Mouse (Mus musculus): Measurements from ENCODE around the gene AB124611.
"Not testable (repeated sequence)": the region's sequence is repeated elsewhere in the genome, so short reads cannot be mapped to it uniquely, and the experiment has no call there.

Gene AB124611

DNA sequence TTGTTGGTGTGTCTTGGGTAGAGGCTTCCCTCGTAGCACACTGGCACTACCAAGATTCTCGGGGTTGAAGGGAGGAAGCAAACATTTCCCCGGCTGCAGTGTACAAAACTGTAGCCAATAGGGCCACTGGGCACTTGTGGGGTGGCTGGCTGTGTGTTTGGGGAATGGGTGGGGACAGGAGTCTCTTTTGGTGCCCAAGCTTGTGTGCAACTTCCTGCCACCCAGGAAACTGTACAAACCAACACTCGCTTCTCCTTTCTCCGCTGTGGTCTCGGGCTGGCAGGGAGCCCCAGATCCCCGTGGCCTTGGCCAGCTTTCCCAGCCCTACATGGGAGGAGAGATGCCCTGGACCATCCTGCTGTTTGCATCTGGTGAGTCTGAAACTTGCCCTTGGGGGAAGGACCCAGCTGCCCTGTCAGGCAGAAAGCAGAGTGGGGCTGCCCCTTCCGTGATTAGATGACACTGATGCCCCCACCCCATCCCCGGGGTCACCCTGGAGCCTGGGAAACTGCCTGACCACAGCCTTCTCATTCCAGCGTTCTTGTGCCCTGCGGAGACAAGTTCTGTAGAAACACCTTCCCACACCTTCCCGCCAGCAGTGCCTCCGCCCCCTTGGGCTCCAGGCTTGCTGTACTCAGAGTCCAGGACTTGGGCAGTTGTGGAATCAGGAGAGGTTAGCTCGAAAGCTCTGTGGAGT is at the start of gene AB124611:
Gene AB124611 (plus strand): TSS at position 240 of the 697 bp plus-strand sequence.
- peak; percentile 80 for DNase-seq (ENCODE audit: extremely low read depth, insufficient read length, low spot score)

DNA sequence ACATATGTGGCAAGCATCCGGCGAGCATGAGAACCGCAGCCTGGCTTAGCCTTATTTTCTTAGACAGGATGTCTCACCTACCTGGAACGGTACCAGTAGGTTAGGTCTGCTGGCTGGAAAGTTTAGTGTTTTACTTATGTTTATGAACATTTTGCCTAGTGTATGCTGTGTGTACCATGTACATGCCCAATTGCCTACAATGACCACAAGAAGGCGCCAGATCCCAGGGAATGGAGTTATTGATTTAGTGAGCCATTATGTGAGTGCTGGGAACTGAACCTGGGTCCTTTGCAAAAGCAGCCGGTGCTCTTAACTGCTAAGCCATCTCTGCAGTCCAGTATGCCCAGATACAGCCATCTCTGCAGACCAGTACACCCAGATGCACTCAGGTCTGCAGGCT is 48.3 kb upstream of the AB124611 start:
- DNase-seq (ENCODE audit: extremely low read depth, insufficient read length, low spot score): no peak

DNA sequence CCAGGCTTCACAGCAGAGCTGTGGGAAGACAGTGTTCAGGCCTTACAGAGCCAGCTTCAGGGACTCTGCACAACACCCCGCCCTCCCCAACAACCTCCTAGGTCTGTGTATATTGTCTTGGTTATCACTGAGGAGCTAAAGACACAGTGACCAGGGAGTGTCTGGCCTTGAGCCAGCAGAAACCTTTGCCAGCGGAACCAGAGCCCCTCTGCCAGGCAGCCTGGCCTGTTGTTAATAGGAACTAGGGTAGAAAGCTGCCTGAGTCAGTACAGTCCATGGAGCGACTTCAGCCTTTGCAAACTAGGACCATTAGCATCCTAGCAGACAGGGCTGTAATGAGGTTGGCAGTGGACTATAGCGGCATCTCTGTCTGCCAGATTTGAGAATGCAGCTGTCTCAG is 41.9 kb upstream of the AB124611 start:
- no peak for DNase-seq (ENCODE audit: extremely low read depth, insufficient read length, low spot score)

DNA sequence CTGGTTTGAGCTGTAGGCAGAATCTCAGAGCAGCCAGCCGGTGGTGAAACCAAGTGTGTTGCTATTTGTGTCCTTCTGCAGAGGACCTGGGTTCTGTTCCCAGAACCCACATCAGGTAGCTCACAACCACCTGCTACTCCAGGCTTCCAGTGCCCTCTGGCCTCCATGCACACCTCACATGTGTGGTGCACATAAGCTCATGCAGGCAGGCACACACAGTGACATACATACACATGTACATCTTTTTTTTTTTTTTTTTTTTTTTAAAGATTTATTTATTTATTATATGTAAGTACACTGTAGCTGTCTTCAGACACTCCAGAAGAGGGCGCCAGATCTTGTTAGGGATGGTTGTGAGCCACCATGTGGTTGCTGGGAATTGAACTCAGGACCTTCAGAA is 37.7 kb upstream of the AB124611 start:
- not testable (repeated sequence) for DNase-seq (ENCODE audit: extremely low read depth, insufficient read length, low spot score)

DNA sequence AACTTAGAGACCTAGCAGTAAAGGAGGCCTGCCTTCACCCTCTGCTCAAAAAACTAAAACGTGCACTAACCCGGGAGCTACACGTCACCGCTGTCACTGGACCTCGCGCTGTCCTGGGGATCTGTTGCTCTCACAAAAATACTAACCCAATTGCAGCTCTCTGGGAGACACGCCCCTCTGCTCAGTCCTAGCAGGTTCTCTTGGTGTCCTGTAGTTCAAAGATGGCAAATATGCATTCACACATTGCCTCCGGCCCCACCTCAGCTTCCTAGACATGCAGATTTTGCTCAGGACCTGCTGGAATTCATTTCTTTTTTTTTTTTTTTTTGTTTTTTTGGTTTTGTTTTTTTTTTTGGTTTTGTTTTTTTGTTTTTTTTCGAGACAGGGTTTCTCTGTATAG is 35.3 kb upstream of the AB124611 start:
- DNase-seq (ENCODE audit: extremely low read depth, insufficient read length, low spot score): no peak

DNA sequence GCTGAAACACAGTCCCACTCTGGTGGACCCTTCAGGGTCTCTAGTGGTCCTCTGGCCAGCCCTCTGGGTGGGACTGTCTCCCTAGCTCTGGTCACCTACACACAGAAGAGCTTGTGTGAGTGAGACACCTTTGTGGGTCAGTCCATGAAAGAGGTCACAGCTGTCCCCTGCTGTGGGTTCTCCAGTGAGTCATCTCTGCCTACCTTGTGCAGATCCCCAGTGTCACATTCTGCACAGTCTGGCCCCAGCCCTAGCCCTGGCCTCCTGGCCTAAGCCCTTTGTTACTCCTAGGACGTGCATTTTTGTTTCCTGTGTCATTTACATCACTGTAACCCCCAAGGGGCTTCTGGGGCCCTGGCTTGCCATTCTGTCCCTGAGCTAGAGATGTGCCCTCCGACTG is 32.1 kb upstream of the AB124611 start:
- no peak for DNase-seq (ENCODE audit: extremely low read depth, insufficient read length, low spot score)

DNA sequence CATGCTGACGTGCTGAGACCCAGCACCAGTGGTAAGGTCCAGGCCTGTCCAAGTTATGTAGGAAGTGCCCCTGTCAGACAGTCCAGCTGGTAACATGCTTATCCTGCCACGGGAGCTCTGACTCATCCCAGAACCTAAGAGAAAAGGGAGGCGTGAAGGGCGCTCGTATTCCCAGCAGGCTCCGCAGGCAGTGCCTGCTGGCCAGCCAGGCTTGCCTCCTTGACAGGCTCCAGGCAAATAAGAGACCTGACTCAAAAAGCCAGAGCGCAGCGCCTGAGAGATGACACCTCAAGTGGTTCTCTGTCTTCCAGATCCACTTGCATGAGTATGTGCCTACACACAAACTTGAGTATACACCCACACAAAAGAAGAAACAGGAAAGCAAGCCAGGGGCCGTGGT is 31.2 kb upstream of the AB124611 start:
- DNase-seq (ENCODE audit: extremely low read depth, insufficient read length, low spot score): peak; percentile 81

DNA sequence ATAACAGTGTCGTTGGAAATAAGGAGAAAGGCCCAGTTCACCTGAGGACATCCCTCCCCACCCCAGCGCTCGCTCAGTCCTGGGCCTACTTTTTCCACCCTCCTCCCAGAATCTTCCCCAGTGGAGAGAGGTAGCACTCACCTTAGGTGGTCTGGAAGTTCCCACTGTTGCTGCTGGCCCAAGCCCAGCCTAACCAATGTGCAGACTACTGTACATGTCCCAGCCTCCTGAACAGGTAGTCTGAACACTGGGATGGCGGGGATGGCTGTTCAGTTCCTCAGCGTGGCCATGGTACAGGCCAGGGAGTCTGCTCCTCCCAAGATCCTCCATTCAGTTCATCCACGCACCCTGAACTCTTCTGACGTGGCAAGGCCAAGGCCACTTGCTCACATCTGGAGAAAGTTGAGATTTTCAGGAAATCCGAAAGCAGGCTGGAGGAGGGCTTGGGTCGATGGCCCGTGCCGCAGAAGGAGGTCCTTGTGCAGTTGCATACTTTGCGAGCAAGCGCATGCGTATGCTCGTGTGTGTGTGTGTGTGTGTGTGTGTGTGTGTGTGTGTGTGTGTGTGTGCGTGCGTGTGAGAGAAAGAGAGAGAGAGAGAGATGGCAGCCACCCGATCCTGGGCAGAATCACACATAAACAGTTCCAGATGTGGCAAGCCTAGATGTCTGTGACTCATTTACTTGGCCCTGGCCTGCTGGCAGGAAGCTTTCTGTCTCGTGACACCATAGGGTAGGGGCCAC is 29.5 kb upstream of the AB124611 start:
- DNase-seq (ENCODE audit: extremely low read depth, insufficient read length, low spot score): peak; percentile 80

DNA sequence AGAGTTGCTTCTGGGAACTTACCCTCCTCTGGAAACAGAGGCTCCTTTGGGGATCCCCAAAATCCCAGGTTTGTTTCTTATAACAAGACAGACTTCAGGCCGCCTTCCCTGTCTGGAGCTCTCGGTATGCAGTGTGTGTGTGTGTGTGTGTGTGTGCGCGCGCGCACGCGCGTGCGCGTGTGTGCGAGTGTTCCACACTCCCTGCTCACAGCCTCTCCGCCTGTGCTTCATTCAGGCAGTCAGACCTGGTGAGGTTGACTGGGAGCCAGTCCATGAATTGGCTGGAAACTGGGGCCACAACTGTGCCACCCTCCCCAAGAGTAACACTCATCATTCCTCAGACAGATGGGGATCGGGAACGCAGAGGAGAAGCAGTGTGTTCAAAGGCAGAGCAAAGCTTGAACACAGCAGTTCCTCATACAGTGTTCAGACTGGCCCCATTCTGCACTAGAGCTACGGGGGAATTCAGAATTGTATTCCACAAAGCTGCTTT is 28.9 kb upstream of the AB124611 start:
- DNase-seq (ENCODE audit: extremely low read depth, insufficient read length, low spot score): no peak

DNA sequence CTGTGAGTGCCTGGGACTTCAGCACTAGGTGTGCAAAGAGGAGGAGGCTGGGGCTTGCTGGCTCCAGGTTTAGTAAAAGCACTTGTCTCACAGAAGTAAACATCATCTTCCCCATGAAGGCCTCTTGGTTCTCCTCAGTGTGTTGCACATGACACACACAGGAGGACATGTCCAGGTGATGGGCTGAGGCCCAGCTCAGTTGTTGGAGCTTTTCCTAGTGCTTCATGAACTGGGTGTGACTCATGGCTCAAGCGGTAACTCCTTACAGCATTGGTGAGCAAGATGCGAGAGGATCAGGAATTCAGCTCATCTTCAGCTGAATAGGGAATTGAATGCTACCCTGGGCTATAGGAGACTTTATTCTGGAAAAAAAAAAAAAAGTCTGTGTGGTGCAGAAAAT is 28.3 kb upstream of the AB124611 start:
- peak; percentile 54 for DNase-seq (ENCODE audit: extremely low read depth, insufficient read length, low spot score)

DNA sequence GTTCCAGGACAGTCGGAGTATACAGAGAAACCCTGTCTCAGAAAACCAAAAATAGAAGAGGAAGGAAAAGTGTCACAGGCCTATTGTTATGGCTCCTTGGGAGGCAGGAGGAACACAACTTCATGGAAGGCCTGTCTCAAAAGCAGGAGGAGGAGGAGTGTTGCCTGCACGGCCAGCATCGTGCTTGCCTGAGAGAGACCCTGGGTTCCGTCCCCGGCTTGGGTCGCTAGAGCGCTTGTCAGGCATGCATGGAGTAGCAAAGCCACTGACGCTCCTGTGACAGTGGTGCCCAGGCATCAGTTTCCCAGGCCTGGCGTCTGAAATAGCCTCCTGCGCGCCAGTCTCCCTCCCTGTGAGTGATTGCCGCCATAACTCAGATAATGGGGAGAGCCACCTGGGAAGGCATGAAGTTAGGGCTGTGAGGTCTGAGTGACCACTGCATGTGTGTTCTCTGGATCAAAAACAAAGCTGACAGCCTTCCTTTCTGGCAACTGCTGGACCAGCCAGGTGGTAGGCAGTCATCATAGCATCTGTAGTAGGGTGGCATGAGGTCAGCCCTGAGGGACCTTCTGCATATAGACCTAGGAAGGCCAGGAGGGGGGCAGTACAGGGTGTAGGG is 27.6 kb upstream of the AB124611 start:
- no peak for DNase-seq (ENCODE audit: extremely low read depth, insufficient read length, low spot score)

DNA sequence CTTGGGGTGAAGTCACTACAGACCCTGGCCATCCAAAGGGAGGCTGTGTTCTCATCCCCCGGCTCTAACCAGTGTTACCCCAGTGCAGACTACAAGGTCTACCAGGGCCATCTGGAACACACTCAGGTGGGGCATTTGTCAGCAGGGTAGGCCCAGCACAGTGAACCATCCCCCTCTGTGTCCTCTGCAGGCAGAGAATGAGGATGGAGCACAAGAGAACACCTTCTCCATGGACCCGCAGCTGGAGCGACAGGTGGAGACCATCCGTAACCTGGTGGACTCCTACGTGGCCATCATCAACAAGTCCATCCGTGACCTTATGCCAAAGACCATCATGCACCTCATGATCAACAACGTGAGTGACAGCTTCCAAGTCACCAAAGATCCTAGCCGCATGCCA is 22.6 kb upstream of the AB124611 start:
- no peak for DNase-seq (ENCODE audit: extremely low read depth, insufficient read length, low spot score)

DNA sequence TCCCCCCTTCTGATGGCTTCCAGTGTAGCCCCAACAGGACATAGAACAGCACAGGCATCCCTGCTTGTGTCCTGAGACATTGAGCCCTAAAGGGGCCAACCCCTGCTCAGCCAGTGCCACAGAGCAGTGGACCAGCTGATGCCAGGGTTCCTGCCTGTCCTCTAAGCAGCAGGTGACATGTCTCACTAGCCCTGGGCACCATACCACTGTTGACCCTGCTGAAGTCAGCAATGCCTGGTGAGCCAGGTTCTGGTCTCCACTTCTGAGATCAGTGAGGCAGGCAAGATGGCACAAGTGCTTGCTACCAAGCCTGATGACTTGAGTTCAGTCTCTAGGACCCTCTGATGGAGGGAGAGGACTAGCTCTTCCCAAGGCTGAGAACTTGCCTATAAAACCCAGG is 20.2 kb upstream of the AB124611 start:
- DNase-seq (ENCODE audit: extremely low read depth, insufficient read length, low spot score): no peak

DNA sequence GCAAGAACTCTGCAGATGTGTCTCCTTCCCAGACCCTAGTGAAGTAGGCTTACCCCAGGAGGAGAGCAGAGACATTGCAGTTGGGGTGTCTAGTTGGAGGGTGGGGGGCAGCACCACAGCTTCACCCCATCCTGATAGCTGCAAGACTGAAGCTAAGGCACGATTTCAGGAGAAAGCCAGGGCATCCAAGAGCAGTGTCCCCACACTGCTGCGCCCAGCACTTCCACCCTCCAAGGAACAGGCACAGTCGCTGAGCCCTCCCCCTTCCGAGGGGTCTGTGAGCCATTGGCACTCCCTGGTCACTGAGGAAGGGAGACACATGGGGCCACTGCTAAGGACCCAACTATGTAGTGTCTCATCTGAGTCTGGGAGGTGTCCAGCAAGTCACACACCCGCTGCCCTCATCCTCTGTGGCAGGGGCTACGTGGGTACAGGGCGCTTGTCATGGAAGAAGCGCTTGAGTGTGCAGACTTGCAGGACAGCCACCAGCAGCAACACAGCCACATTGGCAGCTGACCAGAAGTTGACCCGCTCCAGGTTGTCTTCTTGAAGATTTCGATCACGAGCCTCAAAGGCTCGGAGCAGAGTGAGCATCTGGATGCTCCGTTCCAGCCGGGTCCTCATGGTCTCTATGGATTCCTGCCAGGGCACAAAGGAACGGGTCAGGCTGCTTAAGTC is 18.1 kb upstream of the AB124611 start:
- no peak for DNase-seq (ENCODE audit: extremely low read depth, insufficient read length, low spot score)

DNA sequence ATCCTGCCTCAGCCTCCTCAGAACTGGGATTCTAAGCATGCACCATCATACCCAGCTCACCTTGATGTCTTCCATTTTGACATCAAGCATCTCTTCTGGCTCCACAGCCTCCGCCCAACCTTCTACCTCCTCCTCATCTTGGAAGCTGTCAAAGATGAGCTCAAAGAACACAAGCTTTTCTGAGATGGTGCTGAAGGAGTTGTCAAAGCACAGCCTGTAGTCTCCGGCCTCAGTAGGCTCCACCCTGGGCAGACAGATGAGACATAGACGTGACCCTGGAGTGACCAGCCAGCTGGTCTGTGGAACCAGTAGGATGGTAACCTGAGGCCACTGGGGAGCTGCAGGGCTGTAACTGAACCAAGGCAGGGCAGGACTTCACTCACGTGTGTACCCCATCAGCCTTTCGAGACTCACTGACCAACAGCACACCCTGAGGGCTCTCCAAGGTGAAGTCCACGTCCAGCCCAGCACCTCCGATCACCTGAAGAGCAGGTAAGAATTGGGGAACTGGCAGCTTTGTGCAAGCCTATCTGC is 17.0 kb upstream of the AB124611 start:
- no peak for DNase-seq (ENCODE audit: extremely low read depth, insufficient read length, low spot score)

DNA sequence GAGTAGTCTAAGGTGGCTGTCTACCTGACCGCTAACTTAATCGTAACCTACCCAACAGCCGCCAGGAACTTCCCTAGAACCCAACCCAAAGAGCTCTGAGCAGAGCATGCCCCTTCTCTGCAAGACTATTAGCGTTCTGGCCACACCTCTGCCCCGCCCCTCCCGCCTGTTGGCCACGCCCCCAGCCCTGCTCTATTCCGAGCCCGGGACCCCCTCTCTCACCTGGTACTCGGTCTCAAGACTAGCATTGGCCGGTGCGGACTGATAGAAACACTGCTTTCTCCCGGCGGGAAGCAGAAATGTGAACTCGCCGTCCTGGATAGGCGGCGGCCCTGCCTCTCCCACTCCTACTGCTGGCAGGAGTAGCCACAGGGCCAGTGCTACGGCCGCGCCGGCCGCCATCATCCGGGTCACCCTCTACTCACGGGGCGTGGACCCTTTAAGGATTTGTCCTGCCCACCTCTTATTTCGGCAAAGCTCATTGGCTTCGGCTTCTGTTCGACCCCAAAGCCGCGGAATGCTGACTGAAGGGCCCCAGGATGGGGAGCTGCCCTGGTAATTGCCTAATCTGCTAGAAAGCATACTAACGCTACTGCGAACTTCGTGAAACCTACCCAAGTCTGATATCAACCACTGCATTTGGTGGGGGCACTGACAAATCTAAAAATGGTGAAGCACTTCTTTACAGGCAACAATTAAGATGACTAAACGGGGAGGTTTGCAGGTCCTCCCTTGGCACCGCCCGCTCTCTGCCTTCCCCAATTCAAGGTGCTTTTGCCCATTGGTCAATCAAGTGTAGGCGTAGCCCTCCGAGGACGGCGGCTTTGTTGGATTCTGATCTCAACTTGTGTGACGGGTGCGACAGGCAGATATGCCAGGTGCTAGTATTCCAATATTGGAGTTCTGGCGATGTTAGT is 15.9 kb upstream of the AB124611 start, which contains the start of gene Tmed1:
Gene Tmed1 (minus strand): TSS at position 481 of the 917 bp plus-strand sequence.
- DNase-seq (ENCODE audit: extremely low read depth, insufficient read length, low spot score): peak; percentile 97

DNA sequence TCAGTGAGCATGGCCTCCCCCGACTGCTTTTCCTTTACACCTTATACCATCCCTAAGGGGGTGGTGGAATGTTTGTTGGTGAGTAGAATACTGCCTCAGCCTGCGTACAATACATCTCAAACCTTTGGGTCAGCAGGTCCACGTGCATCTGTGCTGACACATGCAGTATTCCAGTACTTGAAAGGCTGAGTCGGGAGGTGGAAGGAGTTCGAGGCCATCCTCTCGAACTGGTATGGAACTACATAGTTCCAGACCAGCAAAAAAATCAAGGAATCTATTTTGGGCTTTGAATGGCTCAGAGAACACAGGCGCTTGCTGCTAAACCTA is 15.3 kb upstream of the AB124611 start:
- no peak for DNase-seq (ENCODE audit: extremely low read depth, insufficient read length, low spot score)

DNA sequence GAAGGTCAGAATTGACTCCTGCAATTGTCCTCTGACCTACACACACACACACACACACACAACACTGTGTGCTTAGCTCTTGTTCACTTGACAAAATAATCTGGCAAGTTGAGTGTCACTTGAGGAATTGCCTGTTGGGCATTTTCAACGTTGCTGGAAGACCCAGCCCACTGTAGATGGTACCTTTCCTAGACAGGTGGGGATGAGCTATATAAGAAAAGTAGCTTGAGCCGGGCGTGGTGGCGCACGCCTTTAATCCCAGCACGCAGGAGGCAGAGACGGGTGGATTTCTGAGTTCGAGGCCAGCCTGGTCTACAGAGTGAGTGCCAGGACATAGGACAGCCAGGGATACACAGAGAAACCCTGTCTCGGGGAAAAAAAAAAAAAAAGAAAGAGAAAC is 14.9 kb upstream of the AB124611 start:
- DNase-seq (ENCODE audit: extremely low read depth, insufficient read length, low spot score): no peak

DNA sequence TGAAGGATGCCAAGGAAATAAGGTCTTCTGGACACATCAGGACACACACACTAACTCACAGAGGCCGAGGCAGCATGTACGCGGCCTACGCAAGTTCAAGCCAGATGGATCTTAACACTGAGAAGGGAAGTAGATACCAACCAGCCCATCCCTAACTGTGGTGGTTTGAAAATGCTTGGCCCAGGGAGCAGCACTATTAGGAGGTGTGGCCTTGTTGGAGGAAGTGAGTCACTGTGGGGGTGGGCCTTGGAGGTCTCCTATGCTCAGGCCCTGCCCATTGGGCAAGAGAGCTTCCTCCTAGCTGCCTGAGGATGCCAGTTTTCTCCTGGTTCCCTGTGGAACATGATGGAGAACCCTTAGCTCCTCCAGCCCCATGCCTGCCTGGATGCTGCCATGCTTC is 12.5 kb upstream of the AB124611 start:
- no peak for DNase-seq (ENCODE audit: extremely low read depth, insufficient read length, low spot score)

DNA sequence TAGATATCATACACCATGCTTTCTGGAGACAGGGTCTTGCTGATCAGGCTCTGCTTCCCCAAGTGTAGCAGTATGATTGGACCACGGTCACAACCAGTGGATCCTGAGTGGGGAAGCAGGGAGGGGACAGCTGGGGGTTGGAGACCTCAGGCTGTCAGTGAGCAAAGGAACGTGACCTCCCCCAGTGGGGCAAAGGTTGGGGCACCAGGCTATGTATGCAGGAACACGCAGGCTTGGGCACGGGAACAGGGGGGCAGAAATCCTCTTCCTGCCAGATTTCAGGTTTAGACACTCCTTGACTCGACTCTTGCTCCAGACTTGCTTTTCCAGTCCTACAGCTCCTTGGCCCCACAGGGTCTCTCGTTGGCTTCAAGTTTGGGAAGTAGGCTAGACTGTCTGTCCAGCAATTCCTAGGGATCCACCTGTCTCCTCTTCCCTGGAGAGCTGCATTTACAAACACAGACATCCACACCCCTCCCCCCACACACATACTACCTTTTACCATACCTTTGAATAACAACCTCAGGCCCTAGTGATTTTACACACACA is 8.0 kb upstream of the AB124611 start:
- no peak for DNase-seq (ENCODE audit: extremely low read depth, insufficient read length, low spot score)

All from 3134 (cell line).